Mouse (Mus musculus): ENCODE data around the gene Ppm1h. TPM values are rescaled to one million over a fixed set of nuclear protein-coding genes. Genes with fewer than 3 reads are reported as not detected.

The Ppm1h gene
- polyA plus RNA-seq, 1 experiment, result 0.13 TPM

- Histone ChIP-seq H3K79me2 (ENCODE audit: control insufficient read depth, insufficient read depth) (no peaks in the 10 kb centered on the region), H3K27me3 (ENCODE audit: control insufficient read depth, insufficient read depth, insufficient read length) (no peaks in the 10 kb centered on the region), H3K4me2 (ENCODE audit: low read depth) (no peak overlapping the region), H3K4me3 (no peak overlapping the region), H3K36me3 (ENCODE audit: control insufficient read depth, insufficient read depth) (no peaks in the 10 kb centered on the region), H3ac (ENCODE audit: control insufficient read depth, insufficient read length) (no peak overlapping the region)
- TF ChIP-seq E2F4 (IDR thresholded peaks at IDR 0.05; ENCODE audit: insufficient read depth) (no peak), MYOG (IDR thresholded peaks at IDR 0.05; ENCODE audit: control insufficient read depth in 1 of 3, insufficient read depth in 1 of 3, insufficient read length in 2 of 3, low read depth in 2 of 3) (no peak), POLR2A (IDR thresholded peaks at IDR 0.05; ENCODE audit: insufficient read length, low read depth) (no peak), MAX (IDR thresholded peaks at IDR 0.05; ENCODE audit: low read depth) (no peak), CEBPB (IDR thresholded peaks at IDR 0.05; ENCODE audit: insufficient read depth, poor library complexity, severe bottlenecking) (no peak), TCF12 (IDR thresholded peaks at IDR 0.05; ENCODE audit: insufficient read depth, poor library complexity, severe bottlenecking) (no peak), REST (IDR thresholded peaks at IDR 0.05; ENCODE audit: insufficient read depth, insufficient read length) (no peak)
These were observed 91.8 kb downstream of the Ppm1h start for GRCm38 (mm10) chr10:122770337-122770736.

GRCm38 (mm10) chr10:122770987-122771386 lies 92.4 kb downstream of the Ppm1h start:
- Histone ChIP-seq H3K79me2 (ENCODE audit: control insufficient read depth, insufficient read depth) (no peaks in the 10 kb centered on the region), H3K27me3 (ENCODE audit: control insufficient read depth, insufficient read depth, insufficient read length) (no peaks in the 10 kb centered on the region), H3K4me2 (ENCODE audit: low read depth) (no peak overlapping the region), H3ac (ENCODE audit: control insufficient read depth, insufficient read length) (no peak overlapping the region), H3K36me3 (ENCODE audit: control insufficient read depth, insufficient read depth) (no peaks in the 10 kb centered on the region), H3K4me3 (no peak overlapping the region)
- TF ChIP-seq MYOD1 (IDR thresholded peaks at IDR 0.05; ENCODE audit: control insufficient read depth in 1 of 3, insufficient read length in 2 of 3, low read depth in 2 of 3) (no peak), MAX (IDR thresholded peaks at IDR 0.05; ENCODE audit: low read depth) (no peak), MYOG (IDR thresholded peaks at IDR 0.05; ENCODE audit: control insufficient read depth in 1 of 3, insufficient read depth in 1 of 3, insufficient read length in 2 of 3, low read depth in 2 of 3) (no peak), USF1 (IDR thresholded peaks at IDR 0.05; ENCODE audit: low read depth) (no peak), TCF12 (IDR thresholded peaks at IDR 0.05; ENCODE audit: insufficient read depth, poor library complexity, severe bottlenecking) (no peak), CEBPB (IDR thresholded peaks at IDR 0.05; ENCODE audit: insufficient read depth, poor library complexity, severe bottlenecking) (no peak), E2F4 (IDR thresholded peaks at IDR 0.05; ENCODE audit: insufficient read depth) (no peak), TCF3 (IDR thresholded peaks at IDR 0.05; ENCODE audit: insufficient read length, low read depth) (no peak), SRF (IDR thresholded peaks at IDR 0.05; ENCODE audit: control insufficient read depth, insufficient read length, low read depth) (no peak), POLR2AphosphoS2 (IDR thresholded peaks at IDR 0.05; ENCODE audit: insufficient read length, low read depth) (no peak), REST (IDR thresholded peaks at IDR 0.05; ENCODE audit: insufficient read depth, insufficient read length) (no peak), POLR2A (IDR thresholded peaks at IDR 0.05; ENCODE audit: insufficient read length, low read depth) (no peak)

GRCm38 (mm10) chr10:122774169-122774568 lies 95.6 kb downstream of the Ppm1h start:
- H3K36me3 ChIP-seq (ENCODE audit: control insufficient read depth, insufficient read depth), result no peaks in the 10 kb centered on the region
- H3K4me3 ChIP-seq, result no peak overlapping the region
- TF ChIP-seq CEBPB (IDR thresholded peaks at IDR 0.05; ENCODE audit: insufficient read depth, poor library complexity, severe bottlenecking) (no peak), POLR2AphosphoS2 (IDR thresholded peaks at IDR 0.05; ENCODE audit: insufficient read length, low read depth) (no peak), MAX (IDR thresholded peaks at IDR 0.05; ENCODE audit: low read depth) (no peak), USF1 (IDR thresholded peaks at IDR 0.05; ENCODE audit: low read depth) (no peak), SRF (IDR thresholded peaks at IDR 0.05; ENCODE audit: control insufficient read depth, insufficient read length, low read depth) (no peak), POLR2A (IDR thresholded peaks at IDR 0.05; ENCODE audit: insufficient read length, low read depth) (no peak), TCF12 (IDR thresholded peaks at IDR 0.05; ENCODE audit: insufficient read depth, poor library complexity, severe bottlenecking) (no peak), TCF3 (IDR thresholded peaks at IDR 0.05; ENCODE audit: insufficient read length, low read depth) (no peak)

GRCm38 (mm10) chr10:122777436-122777835 lies 98.9 kb downstream of the Ppm1h start:
- H3K27me3 ChIP-seq (ENCODE audit: control insufficient read depth, insufficient read depth, insufficient read length), result no peaks in the 10 kb centered on the region
- no peak overlapping the region for H3K4me3 ChIP-seq
- no peak overlapping the region for H3K4me2 ChIP-seq (ENCODE audit: low read depth)
- H3K79me2 ChIP-seq (ENCODE audit: control insufficient read depth, insufficient read depth), result no peaks in the 10 kb centered on the region
- no peak overlapping the region for H3ac ChIP-seq (ENCODE audit: control insufficient read depth, insufficient read length)
- H3K36me3 ChIP-seq (ENCODE audit: control insufficient read depth, insufficient read depth), result no peaks in the 10 kb centered on the region
- no peak for TF ChIP-seq MAX (IDR thresholded peaks at IDR 0.05; ENCODE audit: low read depth)
- no peak for TF ChIP-seq TCF12 (IDR thresholded peaks at IDR 0.05; ENCODE audit: insufficient read depth, poor library complexity, severe bottlenecking)
- no peak for TF ChIP-seq SRF (IDR thresholded peaks at IDR 0.05; ENCODE audit: control insufficient read depth, insufficient read length, low read depth)
- TF ChIP-seq MYOG (IDR thresholded peaks at IDR 0.05; ENCODE audit: control insufficient read depth in 1 of 3, insufficient read depth in 1 of 3, insufficient read length in 2 of 3, low read depth in 2 of 3), result no peak
- no peak for TF ChIP-seq USF1 (IDR thresholded peaks at IDR 0.05; ENCODE audit: low read depth)
- TF ChIP-seq REST (IDR thresholded peaks at IDR 0.05; ENCODE audit: insufficient read depth, insufficient read length), result no peak
- TF ChIP-seq MYOD1 (IDR thresholded peaks at IDR 0.05; ENCODE audit: control insufficient read depth in 1 of 3, insufficient read length in 2 of 3, low read depth in 2 of 3), result no peak
- no peak for TF ChIP-seq POLR2A (IDR thresholded peaks at IDR 0.05; ENCODE audit: insufficient read length, low read depth)
- TF ChIP-seq POLR2AphosphoS2 (IDR thresholded peaks at IDR 0.05; ENCODE audit: insufficient read length, low read depth), result no peak
- TF ChIP-seq E2F4 (IDR thresholded peaks at IDR 0.05; ENCODE audit: insufficient read depth), result no peak
- no peak for TF ChIP-seq CEBPB (IDR thresholded peaks at IDR 0.05; ENCODE audit: insufficient read depth, poor library complexity, severe bottlenecking)
- TF ChIP-seq TCF3 (IDR thresholded peaks at IDR 0.05; ENCODE audit: insufficient read length, low read depth), result no peak

More at GRCm38 (mm10) chr10:122774169-122774568, 95.6 kb downstream of the Ppm1h start:
- Histone ChIP-seq H3ac (ENCODE audit: control insufficient read depth, insufficient read length) (no peak overlapping the region), H3K27me3 (ENCODE audit: control insufficient read depth, insufficient read depth, insufficient read length) (no peaks in the 10 kb centered on the region), H3K79me2 (ENCODE audit: control insufficient read depth, insufficient read depth) (no peaks in the 10 kb centered on the region), H3K4me2 (ENCODE audit: low read depth) (no peak overlapping the region)

All from myocyte (in vitro differentiated cells).